Mouse (Mus musculus): Measurements from ENCODE around the gene Lrrc7.

Gene Lrrc7

GRCm38 (mm10) chr3:158561987-158562360 is at the start of gene Lrrc7:
Gene Lrrc7, minus strand, starts transcription at chr3:158562221.
- peak; percentile 73 to 74 for DNase-seq

GRCm38 (mm10) chr3:158607065-158607464 is 45.0 kb upstream of the Lrrc7 start:
- no peak for DNase-seq

GRCm38 (mm10) chr3:158605274-158605673 is 43.3 kb upstream of the Lrrc7 start:
- DNase-seq: no peak

GRCm38 (mm10) chr3:158561256-158561986 is 600 bp downstream of the Lrrc7 start:
- peak; percentile 88 to 93 for DNase-seq

GRCm38 (mm10) chr3:158560891-158561255 is 1.1 kb downstream of the Lrrc7 start:
- peak; percentile 56 to 68 for DNase-seq

GRCm38 (mm10) chr3:158559691-158560650 is 2.0 kb downstream of the Lrrc7 start:
- peak; percentile 68 to 74 for DNase-seq

GRCm38 (mm10) chr3:158559131-158559658 is 2.8 kb downstream of the Lrrc7 start:
- DNase-seq: peak; percentile 16 to 19

- DNase-seq: no peak
Measured at GRCm38 (mm10) chr3:158558631-158559030, 3.4 kb downstream of the Lrrc7 start.

- no peak for DNase-seq
Measured at GRCm38 (mm10) chr3:158554280-158554679, 7.7 kb downstream of the Lrrc7 start.

- no peak for DNase-seq
Measured at GRCm38 (mm10) chr3:158552105-158552504, 9.9 kb downstream of the Lrrc7 start.

GRCm38 (mm10) chr3:158543481-158543880 is 18.5 kb downstream of the Lrrc7 start:
- DNase-seq: no peak

- no peak for DNase-seq
Measured at GRCm38 (mm10) chr3:158532859-158533258, 29.2 kb downstream of the Lrrc7 start.

- no peak for DNase-seq
Measured at GRCm38 (mm10) chr3:158528471-158528870, 33.5 kb downstream of the Lrrc7 start.

- DNase-seq: no peak
Measured at GRCm38 (mm10) chr3:158493730-158494129, 68.3 kb downstream of the Lrrc7 start.

GRCm38 (mm10) chr3:158479677-158480076 is 82.3 kb downstream of the Lrrc7 start:
- no peak for DNase-seq

GRCm38 (mm10) chr3:158400600-158400999 is 161.4 kb downstream of the Lrrc7 start:
- DNase-seq: no peak

- DNase-seq: no peak
Measured at GRCm38 (mm10) chr3:158391534-158391933, 170.5 kb downstream of the Lrrc7 start.

GRCm38 (mm10) chr3:158388076-158388454 is 174.0 kb downstream of the Lrrc7 start:
- DNase-seq: no peak

- DNase-seq: no peak
Measured at GRCm38 (mm10) chr3:158387413-158388075, 174.5 kb downstream of the Lrrc7 start.

GRCm38 (mm10) chr3:158386848-158387247 is 175.2 kb downstream of the Lrrc7 start:
- DNase-seq: no peak

- peak; percentile 68 to 70 for DNase-seq
Measured at GRCm38 (mm10) chr3:158375885-158376284, 186.1 kb downstream of the Lrrc7 start.

GRCm38 (mm10) chr3:158369169-158369568 is 192.9 kb downstream of the Lrrc7 start:
- DNase-seq: no peak

GRCm38 (mm10) chr3:158365801-158366200 is 196.2 kb downstream of the Lrrc7 start:
- DNase-seq: no peak

All from cerebellum, postnatal 10 days (tissue).